Mouse (Mus musculus) intestine, postnatal 0 days (tissue): Measurements from ENCODE around the gene Olfr1136. TPM values are rescaled to one million over a fixed set of nuclear protein-coding genes. Genes with fewer than 3 reads are reported as not detected.

Source experiments
- ATAC-seq: fragments of 200-750 bp; cut with Nextera tagmentation; 2 replicates; pipeline ENCODE4 v1.8.0; 2017; ENCODE audit warnings: mild to moderate bottlenecking, moderate TSS enrichment, moderate library complexity
- H3K27ac ChIP-seq: fragments of 300-500 bp; sonication (generic); 2 replicates; pipeline ENCODE4 v1.5.1; 2014; ENCODE audit warnings: mild to moderate bottlenecking, low read depth, low read length, moderate library complexity
- H3K27me3 ChIP-seq: fragments of 300-500 bp; sonication (generic); replicated peaks from 2 replicates; pipeline ENCODE4 v1.6.1; 2014; ENCODE audit warnings: low read length, mixed read lengths; ENCODE audit not compliant: control insufficient read depth, insufficient read depth
- H3K36me3 ChIP-seq: fragments of 300-500 bp; sonication (generic); 2 replicates; pipeline ENCODE4 v1.6.1; 2014; ENCODE audit warnings: mild to moderate bottlenecking, moderate library complexity; ENCODE audit not compliant: control insufficient read depth, insufficient read depth
- H3K4me1 ChIP-seq: fragments of 300-500 bp; sonication (generic); replicated peaks from 2 replicates; pipeline ENCODE4 v1.6.1; 2014; ENCODE audit warnings: antibody characterized with exemption, low read length, mixed read lengths; ENCODE audit not compliant: control insufficient read depth, insufficient read depth
- H3K4me2 ChIP-seq: fragments of 300-500 bp; sonication (generic); replicated peaks from 2 replicates; pipeline ENCODE4 v1.6.1; 2014; ENCODE audit warnings: low read depth, mild to moderate bottlenecking, moderate library complexity
- H3K4me3 ChIP-seq: fragments of 300-500 bp; sonication (generic); 2 replicates; pipeline ENCODE4 v1.5.1; 2014; ENCODE audit warnings: low read depth, low read length
- H3K9ac ChIP-seq: fragments of 300-500 bp; sonication (generic); 2 replicates; pipeline ENCODE4 v1.6.1; 2014; ENCODE audit warnings: mild to moderate bottlenecking, low read depth, low read length
- H3K9me3 ChIP-seq: fragments of 300-500 bp; sonication (generic); 2 replicates; pipeline ENCODE4 v1.6.1; 2016; ENCODE audit warnings: mixed run types; ENCODE audit not compliant: control insufficient read depth
- CTCF ChIP-seq: sonication (generic); IDR thresholded peaks from 2 replicates; pipeline ENCODE4 v1.5.1; 2016; ENCODE audit warnings: low read depth, mild to moderate bottlenecking, control low read depth, antibody characterized with exemption, moderate library complexity
- polyA plus RNA-seq: library from polyadenylated mRNA; unstranded; fragments of >200 nt; fragmentation: Nextera tagmentation; extraction: Ambion mirVana; gene quantifications from 2 replicates; pipeline ENCODE4 v1.2.1, GENCODE M21; 2015

The Olfr1136 gene
- polyA plus RNA-seq, 1 experiment from 2014 or later: not detected

DNA sequence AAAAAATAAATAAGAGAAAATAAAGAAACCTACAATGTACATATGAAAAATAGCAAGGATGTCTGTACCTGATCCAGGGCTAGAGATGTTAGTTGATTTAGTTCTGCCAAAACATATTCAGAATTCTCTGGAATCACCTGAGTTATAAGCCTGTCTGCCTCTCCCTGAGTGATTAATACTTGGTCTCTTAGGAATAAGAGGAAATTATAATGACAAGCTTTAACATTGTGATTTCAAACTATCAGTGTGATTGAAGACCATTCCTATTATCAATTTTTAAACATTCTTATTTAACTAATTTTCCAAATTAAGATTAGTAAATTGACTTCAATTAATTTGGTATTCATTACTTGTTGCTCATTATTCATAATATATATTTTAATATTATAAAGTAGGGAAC, 46.5 kb downstream of the Olfr1136 start, which contains the start of gene Olfr1133:
TSS of gene Olfr1133 (minus strand) at position 101 of the 400 bp plus-strand sequence.
- no peaks in the 10 kb centered on the region for H3K9me3 ChIP-seq
- no peak within 1 kb of the TSS for H3K9ac ChIP-seq
- H3K36me3 ChIP-seq: no peaks in the 10 kb centered on the region
- H3K27me3 ChIP-seq: no peaks in the 10 kb centered on the region
- H3K4me2 ChIP-seq: no peak within 1 kb of the TSS
- H3K27ac ChIP-seq: no peak within 1 kb of the TSS
- no peaks in the 10 kb centered on the region for H3K4me1 ChIP-seq
- ATAC-seq: no peak
- no peak within 1 kb of the TSS for H3K4me3 ChIP-seq
- no peak for TF ChIP-seq CTCF

Other genes starting within 250 kb of the Olfr1136 start
- gene Olfr1126, start 240.0 kb downstream of the Olfr1136 start, polyA plus RNA-seq: not detected in 2 replicates
- gene Pramel7, start 196.9 kb downstream of the Olfr1136 start, polyA plus RNA-seq: not detected in 2 replicates
- gene Pramel6, start 187.4 kb downstream of the Olfr1136 start, polyA plus RNA-seq: not detected in 2 replicates
- not detected in 2 replicates for gene Olfr153, start 162.2 kb downstream of the Olfr1136 start, polyA plus RNA-seq
- not detected in 2 replicates for gene Olfr1128, start 148.4 kb downstream of the Olfr1136 start, polyA plus RNA-seq
- not detected in 2 replicates for gene Olfr1129, start 120.0 kb downstream of the Olfr1136 start, polyA plus RNA-seq
- not detected in 2 replicates for gene Olfr1130, start 87.7 kb downstream of the Olfr1136 start, polyA plus RNA-seq
- gene Olfr1131, start 66.8 kb downstream of the Olfr1136 start, polyA plus RNA-seq: not detected in 2 replicates
- gene Olfr1132, start 56.4 kb downstream of the Olfr1136 start, polyA plus RNA-seq: not detected in 2 replicates
- not detected in 2 replicates for gene Olfr1133, start 46.6 kb downstream of the Olfr1136 start, polyA plus RNA-seq
- not detected in 2 replicates for gene Olfr1134, start 35.5 kb downstream of the Olfr1136 start, polyA plus RNA-seq
- not detected in 2 replicates for gene Olfr1135, start 20.3 kb downstream of the Olfr1136 start, polyA plus RNA-seq
- not detected in 2 replicates for gene Olfr1137, start 19.2 kb upstream of the Olfr1136 start, polyA plus RNA-seq
- not detected in 2 replicates for gene Olfr1138, start 46.0 kb upstream of the Olfr1136 start, polyA plus RNA-seq
- not detected in 2 replicates for gene Olfr1140, start 49.8 kb upstream of the Olfr1136 start, polyA plus RNA-seq
- gene Olfr1141, start 60.0 kb upstream of the Olfr1136 start, polyA plus RNA-seq: not detected in 2 replicates
- gene Olfr152, start 85.5 kb upstream of the Olfr1136 start, polyA plus RNA-seq: not detected in 2 replicates
- not detected in 2 replicates for gene Olfr1143, start 106.6 kb upstream of the Olfr1136 start, polyA plus RNA-seq
- gene Olfr1145, start 115.9 kb upstream of the Olfr1136 start, polyA plus RNA-seq: not detected in 2 replicates
- gene Olfr1148, start 136.6 kb upstream of the Olfr1136 start, polyA plus RNA-seq: not detected in 2 replicates
- gene Olfr1150-ps1, start 150.0 kb upstream of the Olfr1136 start, polyA plus RNA-seq: not detected in 2 replicates
- not detected in 2 replicates for gene Olfr1151, start 161.9 kb upstream of the Olfr1136 start, polyA plus RNA-seq
- gene Olfr1152, start 172.5 kb upstream of the Olfr1136 start, polyA plus RNA-seq: not detected in 2 replicates
- gene Olfr1153, start 201.0 kb upstream of the Olfr1136 start, polyA plus RNA-seq: not detected in 2 replicates
- not detected in 2 replicates for gene Olfr1154, start 211.2 kb upstream of the Olfr1136 start, polyA plus RNA-seq